Mouse (Mus musculus) adrenal gland, adult 8-10 months (tissue): ENCODE data around the gene R3hcc1l. TPM values are rescaled to one million over a fixed set of nuclear protein-coding genes. Genes with fewer than 3 reads are reported as not detected.
A peak's percentile ranks its signal among the peaks of the same experiment; 100 is the strongest.

Experiments used
- DNase-seq: peaks from one replicate; pipeline ENCODE4 v3.0.0; 2022
- total RNA-seq, 4 experiments: library from RNA; stranded (reverse); gene quantifications; 2 replicates each; pipeline ENCODE4 v1.2.4; 2022

The R3hcc1l gene
- total RNA-seq, 4 experiments from 2014 or later: 25.0 to 31.3 (median 26.2) TPM

DNA sequence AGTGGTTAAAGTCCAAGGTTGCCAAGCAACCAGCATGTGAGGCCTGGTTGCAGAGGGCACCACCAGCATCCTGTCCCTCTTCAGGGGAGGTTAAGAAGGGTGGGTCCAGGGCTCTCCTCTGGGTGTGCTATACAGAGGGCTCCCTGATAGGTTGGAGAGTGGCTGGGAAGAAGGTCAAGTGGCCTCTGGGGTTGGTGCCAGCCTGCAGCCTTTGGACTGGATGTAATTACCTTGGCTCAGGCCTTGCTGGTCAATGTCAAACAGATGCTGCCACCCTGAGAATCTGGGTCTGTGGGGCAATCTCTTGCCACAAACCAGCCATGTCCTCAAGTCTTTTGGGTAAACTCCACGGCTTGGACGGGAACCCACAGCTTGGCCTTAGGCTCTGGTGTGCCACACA, 82.9 kb downstream of the R3hcc1l start:
- peak; percentile 52 for DNase-seq

GRCm38 (mm10) chr19:42602041-42602440, 83.5 kb downstream of the R3hcc1l start:
- DNase-seq: no peak

DNA sequence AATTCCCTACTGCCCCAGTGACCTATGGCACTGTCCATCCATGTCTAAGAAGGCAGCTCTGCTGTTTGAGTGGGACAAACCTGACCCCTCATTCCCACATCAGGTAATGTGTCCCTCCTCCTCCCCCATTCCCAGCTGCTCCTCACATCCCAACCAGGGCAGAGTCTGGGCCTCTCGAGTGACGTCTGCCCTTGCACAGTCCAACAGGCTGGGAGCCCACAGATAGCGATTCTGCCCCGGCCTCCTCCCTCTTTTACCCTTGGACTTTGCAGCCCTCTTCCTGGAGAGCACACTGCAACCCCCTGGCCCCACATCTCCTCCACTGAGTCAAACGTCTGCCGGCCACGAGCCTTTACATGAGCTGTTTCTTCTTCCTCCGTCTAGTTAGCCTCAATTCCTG, 84.0 kb downstream of the R3hcc1l start:
- DNase-seq: no peak

DNA sequence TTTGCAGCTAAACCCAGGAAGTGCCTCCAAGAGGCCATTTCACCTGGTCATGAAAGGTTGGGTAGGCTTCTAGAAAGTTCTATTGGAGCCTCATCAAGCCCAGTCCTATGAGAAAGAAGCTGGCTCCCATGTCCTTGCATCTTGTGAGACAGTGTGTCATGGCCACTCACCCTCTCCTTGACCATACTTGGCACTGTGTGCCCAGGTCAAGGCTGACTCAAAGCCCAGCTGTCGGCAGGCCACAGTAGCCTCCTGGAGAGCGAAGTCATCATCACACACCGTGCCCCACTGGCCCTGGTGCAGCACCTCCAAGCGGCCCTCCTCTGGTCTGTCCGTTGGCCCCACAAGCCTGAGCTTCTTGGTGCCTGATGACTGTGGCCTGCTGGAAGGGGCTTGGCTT, 89.5 kb downstream of the R3hcc1l start:
- peak; percentile 28 for DNase-seq

GRCm38 (mm10) chr19:42609716-42610115, 91.2 kb downstream of the R3hcc1l start:
- no peak for DNase-seq

- DNase-seq: no peak
Observed at GRCm38 (mm10) chr19:42611746-42612145, 93.2 kb downstream of the R3hcc1l start.

DNA sequence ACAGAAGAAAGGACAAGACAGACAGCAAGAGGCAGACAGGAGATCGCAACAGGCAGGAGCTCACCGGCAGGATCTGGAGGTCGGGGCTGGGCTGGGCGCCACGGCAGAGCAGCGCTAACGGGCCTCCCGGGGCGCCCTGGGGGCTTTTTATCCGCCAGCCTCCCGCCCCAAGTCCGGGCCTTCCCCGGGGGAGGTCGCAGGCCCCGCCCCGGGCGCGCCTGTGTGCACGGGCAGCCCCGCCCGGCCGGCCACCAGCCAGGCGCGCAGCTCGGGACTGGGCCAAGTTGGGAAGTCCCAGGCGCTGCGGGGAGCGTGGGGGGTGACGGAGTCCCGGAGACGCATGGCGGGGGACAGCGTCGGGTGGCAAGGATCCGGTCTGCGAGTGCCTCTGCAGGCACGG, 94.1 kb downstream of the R3hcc1l start, which contains the start of gene Loxl4:
Gene Loxl4 (minus strand): TSS at position 160 of the 400 bp plus-strand sequence.
- peak; percentile 47 for DNase-seq

GRCm38 (mm10) chr19:42613116-42613515, 94.6 kb downstream of the R3hcc1l start:
- no peak for DNase-seq

DNA sequence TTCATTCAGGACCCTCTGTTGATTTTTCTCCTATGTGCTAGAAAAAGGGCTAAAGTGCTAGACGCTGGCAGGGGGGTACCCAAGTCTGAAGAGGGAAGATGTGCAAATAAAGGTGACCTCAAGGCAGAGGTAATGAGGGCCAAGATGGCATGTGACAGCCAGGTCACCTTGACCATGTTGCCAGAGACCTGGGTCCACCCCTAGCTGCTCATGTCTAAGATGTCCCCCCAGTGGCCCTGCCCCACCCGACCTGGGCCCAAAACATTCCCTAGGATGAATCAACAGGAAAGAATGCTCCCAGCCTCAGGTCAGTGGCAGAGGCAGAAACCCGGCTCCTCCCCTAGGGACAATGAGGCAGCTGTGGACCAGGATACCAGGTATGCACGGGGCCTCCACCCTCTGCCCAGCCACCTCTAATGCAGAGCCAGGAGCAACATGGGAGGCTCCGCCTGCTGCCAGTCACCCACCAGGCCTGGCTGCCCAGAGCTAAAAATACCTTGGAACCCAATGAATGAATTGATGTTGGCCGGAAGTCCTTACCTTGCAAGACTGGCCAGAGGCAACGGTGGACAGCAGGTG, 95.2 kb downstream of the R3hcc1l start:
- DNase-seq: no peak

DNA sequence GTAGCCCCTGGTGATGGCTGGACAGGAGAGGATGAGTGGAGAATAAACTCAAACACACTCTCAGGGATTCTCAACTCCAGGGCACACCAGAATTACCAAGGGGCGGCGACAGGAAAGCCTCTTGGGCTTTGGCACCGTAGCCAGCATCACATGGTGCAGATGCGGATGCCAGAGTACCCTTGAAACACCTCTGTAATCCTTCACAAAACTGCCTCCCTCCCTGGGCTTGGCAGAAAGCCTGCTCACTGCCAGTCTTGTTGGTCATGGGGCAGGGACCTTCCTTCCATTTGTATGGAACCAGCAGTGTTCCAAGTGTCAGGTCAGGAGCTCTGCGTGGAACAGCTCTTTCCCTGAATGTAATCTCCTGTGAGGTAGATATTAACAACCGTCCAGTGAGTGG, 109.5 kb downstream of the R3hcc1l start:
- no peak for DNase-seq

DNA sequence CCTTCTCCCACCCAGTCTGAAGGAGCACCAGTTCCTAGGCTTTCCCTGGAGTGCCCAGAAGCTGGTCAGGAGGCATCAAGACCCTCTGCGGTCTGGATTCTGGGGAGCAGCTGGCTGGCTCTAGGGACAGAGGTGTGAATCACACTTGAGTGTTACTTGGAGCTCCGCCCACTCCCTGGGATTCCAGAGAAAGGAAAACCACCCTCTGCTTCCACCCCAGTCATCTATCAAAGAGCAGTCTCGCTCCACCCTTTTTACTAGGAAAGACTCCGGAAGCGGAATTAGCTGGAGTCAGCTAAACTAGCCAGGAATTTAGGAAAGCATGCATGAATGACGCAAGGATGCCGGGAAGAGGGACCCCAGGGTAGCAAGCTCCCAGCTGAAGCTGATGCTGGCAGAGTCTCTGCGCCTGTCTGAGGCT, 113.0 kb downstream of the R3hcc1l start:
- DNase-seq: peak; percentile 16

DNA sequence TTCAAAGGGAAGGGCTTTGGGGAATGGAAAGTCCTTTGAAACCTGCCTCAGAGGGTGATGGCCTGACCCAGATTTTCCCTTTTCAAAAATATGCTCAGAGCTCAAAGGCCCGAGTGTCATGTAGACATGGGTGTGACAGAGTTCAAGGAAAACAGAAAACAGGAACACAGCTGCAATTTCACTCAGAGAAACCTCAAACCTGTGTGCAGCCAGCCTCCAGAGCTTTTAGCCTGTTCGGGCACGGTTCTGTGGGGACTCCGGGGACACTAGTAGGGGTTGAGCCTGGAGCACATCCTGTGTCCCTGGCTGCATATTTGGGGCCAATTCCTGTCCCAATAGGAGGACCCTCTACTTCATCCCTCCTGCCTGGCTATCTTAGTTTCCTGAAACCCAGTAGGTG, 113.7 kb downstream of the R3hcc1l start:
- no peak for DNase-seq

GRCm38 (mm10) chr19:42633650-42634049, 115.1 kb downstream of the R3hcc1l start:
- no peak for DNase-seq

GRCm38 (mm10) chr19:42636631-42637030, 118.1 kb downstream of the R3hcc1l start:
- no peak for DNase-seq

- DNase-seq: no peak
Observed at GRCm38 (mm10) chr19:42638604-42639481, 120.3 kb downstream of the R3hcc1l start.

DNA sequence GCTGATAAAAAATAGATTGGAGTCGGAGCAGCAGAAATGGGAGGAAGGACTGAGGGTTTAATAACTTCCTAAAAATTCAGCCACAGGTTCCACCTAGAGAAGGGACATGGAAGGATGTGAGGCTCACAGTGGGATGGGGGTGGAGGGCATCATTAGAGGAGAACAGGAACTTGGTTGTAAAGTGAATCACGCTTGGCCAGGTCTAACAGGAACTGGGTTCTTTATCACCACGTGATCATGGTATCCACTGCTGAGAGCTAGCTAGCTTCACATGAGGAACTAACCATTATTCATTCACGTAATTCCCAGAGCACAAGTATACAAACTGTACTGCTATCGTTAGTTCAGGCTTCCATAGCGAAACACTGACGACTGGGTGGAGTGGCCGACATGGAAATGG, 121.0 kb downstream of the R3hcc1l start:
- DNase-seq: no peak

GRCm38 (mm10) chr19:42640211-42640610, 121.7 kb downstream of the R3hcc1l start:
- no peak for DNase-seq

Other genes with a start within 250 kb of the R3hcc1l start
- 1 to 10 TPM in 2 of 4 experiments, under 1 TPM in 2; 0.26 to 2.3 (median 0.73) TPM for gene Crtac1, start 87.0 kb upstream of the R3hcc1l start, total RNA-seq
- gene Loxl4, start 94.1 kb downstream of the R3hcc1l start, total RNA-seq: 1 to 10 TPM; 1.5 to 3.1 (median 2.0) TPM
- gene Pyroxd2, start 234.0 kb downstream of the R3hcc1l start, total RNA-seq: 10 to 100 TPM; 37.8 to 64.5 (median 50.9) TPM